Mouse (Mus musculus) embryonic facial prominence, embryonic 15.5 days (tissue): ENCODE measurements around the gene Vasn. TPM values are rescaled to one million over a fixed set of nuclear protein-coding genes. Genes with fewer than 3 reads are reported as not detected.
"Not testable (repeated sequence)": the region's sequence is repeated elsewhere in the genome, so short reads cannot be mapped to it uniquely, and the experiment has no call there.

Experiments
- ATAC-seq: fragments of 200-750 bp; cut with Nextera tagmentation; 2 replicates; pipeline ENCODE4 v1.8.0; 2017; ENCODE audit warnings: low read depth, moderate TSS enrichment; ENCODE audit not compliant: insufficient number of reproducible peaks, low FRiP score, low TSS enrichment
- H3K27ac ChIP-seq: fragments of 300-500 bp; sonication (generic); replicated peaks from 2 replicates; pipeline ENCODE4 v1.5.1; 2015; ENCODE audit warnings: mild to moderate bottlenecking, inconsistent platforms
- H3K27me3 ChIP-seq: fragments of 300-500 bp; sonication (generic); 2 replicates; pipeline ENCODE4 v1.6.1; 2015; ENCODE audit warnings: inconsistent platforms
- H3K36me3 ChIP-seq: fragments of 300-500 bp; sonication (generic); 2 replicates; pipeline ENCODE4 v1.6.1; 2015; ENCODE audit warnings: mild to moderate bottlenecking, inconsistent platforms
- H3K4me1 ChIP-seq: fragments of 300-500 bp; sonication (generic); 2 replicates; pipeline ENCODE4 v1.6.1; 2015; ENCODE audit warnings: inconsistent platforms
- H3K4me2 ChIP-seq: fragments of 300-500 bp; sonication (generic); replicated peaks from 2 replicates; pipeline ENCODE4 v1.6.1; 2015; ENCODE audit warnings: mild to moderate bottlenecking, inconsistent platforms
- H3K4me3 ChIP-seq: fragments of 300-500 bp; sonication (generic); replicated peaks from 2 replicates; pipeline ENCODE4 v1.5.1; 2015; ENCODE audit warnings: mild to moderate bottlenecking, inconsistent platforms
- H3K9ac ChIP-seq: fragments of 300-500 bp; sonication (generic); 2 replicates; pipeline ENCODE4 v1.6.1; 2015; ENCODE audit warnings: inconsistent platforms
- H3K9me3 ChIP-seq: fragments of 300-500 bp; sonication (generic); replicated peaks from 2 replicates; pipeline ENCODE4 v1.6.1; 2016; ENCODE audit warnings: inconsistent platforms
- WGBS: fragments of 180-500 bp; shearing (Covaris S2); methylation state at CpG from one replicate; pipeline ENCODE4 v1.1.7; 2015; 5-methylcytosine and 5-hydroxymethylcytosine counted together
- polyA plus RNA-seq: library from polyadenylated mRNA; unstranded; fragments of >200 nt; fragmentation: Nextera tagmentation; extraction: Ambion mirVana; gene quantifications from 2 replicates; pipeline ENCODE4 v1.2.1, GENCODE M21; 2015

The Vasn gene
- polyA plus RNA-seq, 1 experiment from 2014 or later = 36.8 TPM

GRCm38 (mm10) chr16:4674091-4674490 is 34.4 kb downstream of the Vasn start:
- Histone ChIP-seq H3K4me2 (no peak overlapping the region), H3K4me3 (no peak overlapping the region), H3K36me3 (peaks cover 33% of the 10 kb centered on the region), H3K27me3 (no peaks in the 10 kb centered on the region), H3K4me1 (peaks cover 15% of the 10 kb centered on the region), H3K9me3 (no peaks in the 10 kb centered on the region), H3K27ac (no peak overlapping the region), H3K9ac (no peak overlapping the region)
- no peak for ATAC-seq
- WGBS = 78% methylated on average over 4 of the region's 4 CpGs

DNA sequence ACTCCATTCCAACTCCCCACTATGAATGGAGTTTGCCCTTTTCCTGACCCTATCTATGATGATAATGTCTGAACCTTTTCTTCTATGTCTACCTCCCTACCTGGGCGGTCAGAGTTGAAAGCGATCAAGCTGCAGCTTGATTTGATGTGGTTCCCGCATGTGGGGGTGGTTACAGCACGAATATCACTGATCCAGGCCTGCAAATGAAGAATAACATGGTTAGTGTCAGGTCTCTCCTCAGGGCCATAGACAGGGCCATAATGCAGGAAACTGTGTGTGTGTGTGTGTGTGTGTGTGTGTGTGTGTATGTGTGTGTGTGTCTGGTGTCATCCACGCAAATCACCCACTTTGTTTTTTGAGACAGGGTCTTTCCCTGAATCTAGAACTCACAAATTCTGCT is 37.1 kb downstream of the Vasn start:
- peaks cover 20% of the 10 kb centered on the region for H3K36me3 ChIP-seq
- H3K4me3 ChIP-seq = no peak overlapping the region
- no peak for ATAC-seq
- no peaks in the 10 kb centered on the region for H3K27me3 ChIP-seq
- H3K27ac ChIP-seq = no peak overlapping the region
- WGBS = 93% methylated on average over 5 of the region's 5 CpGs
- H3K9ac ChIP-seq = no peak overlapping the region
- no peaks in the 10 kb centered on the region for H3K9me3 ChIP-seq
- no peak overlapping the region for H3K4me2 ChIP-seq
- H3K4me1 ChIP-seq = peaks cover 16% of the 10 kb centered on the region

- Histone ChIP-seq H3K4me2 (0 out of 2 replicates have a peak overlapping the region, but pooled peaks have one; percentile 96), H3K27ac (no peak overlapping the region), H3K27me3 (no peaks in the 10 kb centered on the region), H3K9me3 (no peaks in the 10 kb centered on the region), H3K36me3 (peaks cover 20% of the 10 kb centered on the region), H3K9ac (no peak overlapping the region), H3K4me3 (0 out of 2 replicates have a peak overlapping the region, but pooled peaks have one; percentile 72), H3K4me1 (peaks cover 21% of the 10 kb centered on the region)
- no peak for ATAC-seq
- WGBS = 82% methylated on average over 5 of the region's 5 CpGs
These were observed 38.3 kb downstream of the Vasn start for GRCm38 (mm10) chr16:4678080-4678479.

GRCm38 (mm10) chr16:4679121-4680018 is 39.6 kb downstream of the Vasn start, which contains the start of gene Coro7:
Gene Coro7 (minus strand): TSS chr16:4679777.
- peaks cover 24% of the 10 kb centered on the region for H3K4me1 ChIP-seq
- peak within 1 kb of the TSS; percentile 96 for H3K4me2 ChIP-seq
- under 1% methylated on average over 47 of the region's 47 CpGs for WGBS
- H3K36me3 ChIP-seq = peaks cover 17% of the 10 kb centered on the region
- ATAC-seq = peak; percentile 89
- H3K4me3 ChIP-seq = peak within 1 kb of the TSS; percentile 72
- H3K27ac ChIP-seq = no peak within 1 kb of the TSS
- H3K9me3 ChIP-seq = no peaks in the 10 kb centered on the region
- peak within 1 kb of the TSS; percentile 48 for H3K9ac ChIP-seq
- no peaks in the 10 kb centered on the region for H3K27me3 ChIP-seq

DNA sequence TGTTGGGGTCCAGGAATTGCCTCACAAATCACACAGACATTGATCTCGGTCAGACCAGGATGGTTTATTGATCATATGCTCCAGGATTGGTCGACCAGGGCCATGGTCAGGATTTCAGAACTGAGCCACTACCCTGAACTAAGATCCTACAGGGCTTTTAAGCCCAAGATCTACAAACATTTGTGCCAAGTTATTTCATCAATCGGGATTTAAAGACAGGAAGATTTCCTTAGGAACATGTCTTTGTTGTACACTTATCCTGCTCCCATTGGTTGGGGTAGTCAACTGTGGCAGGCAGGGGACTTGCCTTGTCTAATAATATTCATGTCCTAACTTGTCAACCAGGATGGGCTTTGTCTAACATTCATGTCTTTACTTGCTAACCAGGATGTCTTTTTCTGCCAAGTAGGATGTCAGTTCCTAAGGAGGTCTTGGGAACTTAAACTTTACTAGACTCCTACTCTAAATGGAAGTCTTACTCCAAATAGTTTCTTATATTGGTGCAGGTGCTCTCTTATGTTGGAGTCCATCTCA is 41.2 kb downstream of the Vasn start:
- not testable (repeated sequence) for H3K9ac ChIP-seq, H3K4me2 ChIP-seq, H3K27me3 ChIP-seq, H3K27ac ChIP-seq, ATAC-seq, H3K9me3 ChIP-seq, H3K36me3 ChIP-seq, H3K4me3 ChIP-seq
- peaks cover 35% of the 10 kb centered on the region for H3K4me1 ChIP-seq
- WGBS = 74% methylated on average over 3 of the region's 3 CpGs

DNA sequence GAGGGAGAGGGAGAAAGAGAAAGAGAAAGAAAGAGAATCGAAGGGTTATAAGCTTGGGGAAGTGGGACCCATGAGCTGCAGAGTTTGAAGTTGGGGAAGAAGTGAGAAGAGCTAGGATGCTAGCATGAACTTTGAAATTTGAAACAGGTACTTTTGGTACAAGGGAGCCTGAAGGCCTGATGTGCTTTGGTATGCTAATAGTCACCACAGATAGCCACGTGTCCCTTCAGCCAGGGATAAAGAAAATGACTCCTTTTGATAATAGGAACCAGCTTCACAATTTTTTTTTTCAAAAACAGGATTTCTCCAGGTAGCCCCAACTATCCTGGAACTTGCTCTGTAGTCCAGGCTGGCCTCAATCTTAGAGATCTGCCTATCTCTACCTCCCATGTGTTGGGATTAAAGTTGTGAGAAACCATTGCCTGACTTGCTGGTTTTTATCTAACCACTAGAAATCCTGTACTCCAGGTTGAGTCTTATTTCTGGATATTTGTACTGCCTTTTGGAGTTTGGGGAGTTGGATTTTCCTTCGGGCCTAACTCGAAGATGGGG is 43.0 kb downstream of the Vasn start:
- ATAC-seq = no peak
- Histone ChIP-seq H3K9ac (no peak overlapping the region), H3K27ac (peak overlapping the region; percentile 95), H3K4me2 (peak overlapping the region; percentile 89), H3K27me3 (no peaks in the 10 kb centered on the region), H3K4me1 (peaks cover 34% of the 10 kb centered on the region), H3K4me3 (peak overlapping the region; percentile 99; the same call in 1 of the 2 replicates), H3K9me3 (no peaks in the 10 kb centered on the region), H3K36me3 (peaks cover 7% of the 10 kb centered on the region)
- 67% methylated on average over 4 of the region's 4 CpGs for WGBS

GRCm38 (mm10) chr16:4683193-4683580 is 43.4 kb downstream of the Vasn start:
- no peak for ATAC-seq
- 11% methylated on average over 9 of the region's 9 CpGs for WGBS

GRCm38 (mm10) chr16:4683581-4684456 is 44.1 kb downstream of the Vasn start:
- H3K4me2 ChIP-seq = peak overlapping the region; percentile 89
- under 1% methylated on average over 54 of the region's 54 CpGs for WGBS

More at GRCm38 (mm10) chr16:4683193-4683580, 43.4 kb downstream of the Vasn start:
- peak overlapping the region; percentile 89 for H3K4me2 ChIP-seq
- peak overlapping the region; percentile 27; the same call in 1 of the 2 replicates for H3K9ac ChIP-seq
- H3K4me1 ChIP-seq = peaks cover 29% of the 10 kb centered on the region
- no peaks in the 10 kb centered on the region for H3K27me3 ChIP-seq
- peak overlapping the region; percentile 95 for H3K27ac ChIP-seq
- H3K4me3 ChIP-seq = peak overlapping the region; percentile 99
- peaks cover 12% of the 10 kb centered on the region for H3K36me3 ChIP-seq
- no peaks in the 10 kb centered on the region for H3K9me3 ChIP-seq

GRCm38 (mm10) chr16:4684457-4684791 is 44.7 kb downstream of the Vasn start:
- no peaks in the 10 kb centered on the region for H3K9me3 ChIP-seq
- H3K4me2 ChIP-seq = peak overlapping the region; percentile 89
- H3K9ac ChIP-seq = peak overlapping the region; percentile 96
- H3K27me3 ChIP-seq = no peaks in the 10 kb centered on the region
- peak overlapping the region; percentile 99 for H3K4me3 ChIP-seq
- H3K27ac ChIP-seq = peak overlapping the region; percentile 95; the same call in 1 of the 2 replicates
- H3K4me1 ChIP-seq = peaks cover 19% of the 10 kb centered on the region
- peaks cover 22% of the 10 kb centered on the region for H3K36me3 ChIP-seq
- ATAC-seq = no peak
- 3% methylated on average over 9 of the region's 9 CpGs for WGBS

More at GRCm38 (mm10) chr16:4683581-4684456, 44.1 kb downstream of the Vasn start:
- Histone ChIP-seq H3K36me3 (peaks cover 16% of the 10 kb centered on the region), H3K9me3 (no peaks in the 10 kb centered on the region), H3K27ac (peak overlapping the region; percentile 95), H3K9ac (peak overlapping the region; percentile 96), H3K4me1 (peaks cover 23% of the 10 kb centered on the region), H3K27me3 (no peaks in the 10 kb centered on the region), H3K4me3 (peak overlapping the region; percentile 99)
- peak; percentile 88 for ATAC-seq

DNA sequence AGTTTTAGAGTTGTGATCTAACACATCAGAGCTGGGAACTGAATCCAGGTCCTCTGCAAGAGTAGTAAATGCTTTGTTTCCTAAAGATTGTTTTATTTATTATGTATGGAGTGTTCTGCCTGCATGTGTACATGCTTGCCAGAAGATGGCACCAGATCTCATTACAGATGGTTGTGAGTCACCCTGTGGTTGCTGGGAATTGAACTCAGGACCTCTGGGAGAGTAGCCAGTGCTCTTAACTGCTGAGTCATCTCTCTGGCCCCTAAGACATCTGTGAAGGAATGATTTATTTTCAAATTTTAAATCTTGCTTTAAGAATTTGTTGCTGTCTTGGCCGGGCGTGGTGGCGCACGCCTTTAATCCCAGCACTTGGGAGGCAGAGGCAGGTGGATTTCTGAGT is 49.6 kb downstream of the Vasn start:
- WGBS = 93% methylated on average over 4 of the region's 4 CpGs
- H3K4me2 ChIP-seq, H3K27ac ChIP-seq, H3K27me3 ChIP-seq, H3K9ac ChIP-seq, H3K4me3 ChIP-seq, ATAC-seq, H3K9me3 ChIP-seq: not testable (repeated sequence)
- peaks cover 66% of the 10 kb centered on the region for H3K36me3 ChIP-seq
- peaks cover 11% of the 10 kb centered on the region for H3K4me1 ChIP-seq
